Mouse (Mus musculus) T-helper 1 cell (primary cell): ENCODE results near the gene Per1.

Source experiments
- in situ Hi-C: fragments of 300-600 bp; cut with MboI, MseI; formaldehyde crosslinking; loops from one replicate; pipeline ENCODE4 v1.15.1; 2025; ENCODE audit warnings: high pct_unique_total_duplicates

Gene Per1

GRCm38 (mm10) chr11:69080102-69080854 is 14.7 kb upstream of the Per1 start:
- in situ Hi-C loops, result no loop called here

GRCm38 (mm10) chr11:69080855-69081222 is 14.2 kb upstream of the Per1 start:
- in situ Hi-C loops, result no loop called here

GRCm38 (mm10) chr11:69081613-69082012 is 13.4 kb upstream of the Per1 start:
- in situ Hi-C loops, result no loop called here

- in situ Hi-C loops, result no loop called here
Measured at GRCm38 (mm10) chr11:69085608-69086007, 9.4 kb upstream of the Per1 start.

- in situ Hi-C loops, result no loop called here
Measured at GRCm38 (mm10) chr11:69086390-69086789, 8.6 kb upstream of the Per1 start.

GRCm38 (mm10) chr11:69087082-69087481 is 7.9 kb upstream of the Per1 start:
- in situ Hi-C loops, result no loop called here

DNA sequence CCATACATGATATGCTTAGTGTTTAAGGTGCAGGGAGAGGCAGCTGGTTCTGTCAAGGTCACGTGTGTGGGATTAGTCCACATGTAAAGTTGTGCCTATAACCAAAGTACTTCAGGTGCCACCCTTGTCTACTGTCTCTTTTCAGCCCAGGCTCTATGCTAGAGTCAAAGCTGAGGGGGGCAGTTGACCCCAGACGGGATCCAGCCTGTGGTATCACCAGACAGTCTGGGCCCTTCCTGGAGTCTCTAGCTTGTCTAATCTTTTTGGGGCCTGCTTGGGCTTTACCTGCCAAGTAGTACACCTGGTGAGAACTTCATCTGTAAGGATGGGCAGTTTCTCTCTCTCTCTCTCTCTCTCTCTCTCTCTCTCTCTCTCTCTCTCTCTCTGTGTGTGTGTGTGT is 7.4 kb upstream of the Per1 start:
- in situ Hi-C loops, result no loop called here

GRCm38 (mm10) chr11:69088103-69088855 is 6.7 kb upstream of the Per1 start, which contains the start of gene Vamp2:
Vamp2 (plus strand) TSS chr11:69088490.
- in situ Hi-C loops, result no loop called here

GRCm38 (mm10) chr11:69088856-69089615 is 6.0 kb upstream of the Per1 start:
- in situ Hi-C loops, result no loop called here

- in situ Hi-C loops, result loop anchor here (10.0 kb wide), 2 partner anchors 655 to 895 kb away; partner anchors contain the start of genes Ctdnep1, Elp5 and Pik3r5
Measured at GRCm38 (mm10) chr11:69089616-69090290, 5.3 kb upstream of the Per1 start.

GRCm38 (mm10) chr11:69090367-69090766 is 4.7 kb upstream of the Per1 start:
- in situ Hi-C loops, result loop anchor here (10.0 kb wide), 2 partner anchors 656 to 894 kb away; partner anchors contain the start of genes Ctdnep1, Elp5 and Pik3r5

DNA sequence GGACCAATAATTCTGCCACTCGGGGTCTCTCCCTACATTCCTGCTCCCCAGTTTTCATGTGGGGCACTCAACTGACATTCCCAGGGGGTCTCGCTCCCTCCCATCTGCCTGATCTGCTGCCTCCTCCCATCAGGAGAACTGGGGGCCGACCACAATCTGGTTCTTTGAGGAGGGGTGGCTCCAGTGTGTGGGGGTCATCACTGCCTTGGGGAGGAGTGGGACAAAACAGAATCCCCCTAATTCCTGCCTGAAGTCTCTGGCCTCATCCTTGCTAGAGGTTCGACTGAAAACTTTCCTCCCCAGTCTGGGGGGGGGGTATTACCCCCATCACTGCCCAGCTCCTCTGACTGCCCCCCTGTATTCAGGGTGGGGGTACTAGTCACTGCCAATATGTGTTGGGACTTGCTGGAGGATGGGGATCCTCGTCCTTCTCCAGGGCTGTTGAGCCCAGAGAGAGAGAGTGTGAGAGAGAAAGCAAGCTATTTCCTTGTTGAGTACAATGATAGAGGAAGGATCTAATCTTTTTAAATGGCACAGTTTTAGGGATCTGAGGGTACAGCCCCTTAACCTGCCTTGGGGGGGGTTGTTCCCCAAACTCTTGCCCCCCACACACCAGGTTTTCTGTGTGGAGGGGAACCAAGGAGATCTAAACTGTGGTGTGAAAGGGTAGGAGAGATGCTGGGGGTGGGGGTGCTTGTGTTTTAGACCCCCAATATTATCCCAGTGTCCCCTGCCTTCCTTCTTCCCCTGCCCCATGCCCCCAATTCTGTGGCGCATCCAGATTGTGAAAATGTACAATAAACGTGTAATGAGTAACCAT is 3.2 kb upstream of the Per1 start:
- in situ Hi-C loops, result loop anchor here (10.0 kb wide), 2 partner anchors 657 to 893 kb away; partner anchors contain the start of genes Ctdnep1, Elp5 and Pik3r5

DNA sequence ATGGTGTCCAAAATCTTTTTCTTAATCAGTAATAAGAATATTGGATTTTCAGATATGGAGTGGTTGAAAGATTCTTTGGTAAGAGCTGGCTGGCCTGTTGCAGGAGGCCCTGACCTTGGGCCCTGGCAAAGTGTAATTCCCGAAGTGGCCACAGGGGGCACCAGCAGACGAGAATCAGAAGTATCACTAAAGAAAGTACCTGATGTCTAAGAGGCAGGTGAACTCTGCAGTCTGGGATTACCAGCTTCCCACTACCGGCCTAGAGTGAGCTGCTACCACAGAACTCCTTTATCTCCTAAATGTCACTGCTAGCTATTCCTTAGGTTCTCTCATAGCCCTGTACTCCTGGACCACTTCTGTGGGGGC is 2.6 kb upstream of the Per1 start:
- in situ Hi-C loops, result loop anchor here (10.0 kb wide), 2 partner anchors 658 to 892 kb away; partner anchors contain the start of genes Ctdnep1, Elp5 and Pik3r5

- in situ Hi-C loops, result loop anchor here (10.0 kb wide), 2 partner anchors 658 to 892 kb away; partner anchors contain the start of genes Ctdnep1, Elp5 and Pik3r5
Measured at GRCm38 (mm10) chr11:69092871-69093270, 2.1 kb upstream of the Per1 start.

DNA sequence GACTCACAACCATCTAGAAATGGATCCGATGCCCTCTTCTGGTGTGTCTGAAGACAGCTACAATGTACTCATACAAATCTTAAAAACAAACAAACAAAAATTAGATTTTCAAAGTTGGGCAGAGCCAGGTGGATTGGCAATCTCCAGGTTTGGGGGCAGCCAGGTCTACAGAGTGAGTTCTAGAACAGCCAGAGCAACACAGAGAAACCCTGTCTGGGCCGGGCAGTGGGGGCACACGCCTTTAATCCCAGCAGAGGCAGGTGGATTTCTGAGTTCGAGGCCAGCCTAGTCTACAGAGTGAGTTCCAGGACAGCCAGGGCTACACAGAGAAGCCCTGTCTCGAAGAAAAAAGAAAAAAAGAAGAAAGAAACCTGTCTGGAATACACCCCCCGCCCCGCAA is 1.2 kb upstream of the Per1 start:
- in situ Hi-C loops, result loop anchor here (10.0 kb wide), 2 partner anchors 659 to 891 kb away; partner anchors contain the start of genes Ctdnep1, Elp5 and Pik3r5

DNA sequence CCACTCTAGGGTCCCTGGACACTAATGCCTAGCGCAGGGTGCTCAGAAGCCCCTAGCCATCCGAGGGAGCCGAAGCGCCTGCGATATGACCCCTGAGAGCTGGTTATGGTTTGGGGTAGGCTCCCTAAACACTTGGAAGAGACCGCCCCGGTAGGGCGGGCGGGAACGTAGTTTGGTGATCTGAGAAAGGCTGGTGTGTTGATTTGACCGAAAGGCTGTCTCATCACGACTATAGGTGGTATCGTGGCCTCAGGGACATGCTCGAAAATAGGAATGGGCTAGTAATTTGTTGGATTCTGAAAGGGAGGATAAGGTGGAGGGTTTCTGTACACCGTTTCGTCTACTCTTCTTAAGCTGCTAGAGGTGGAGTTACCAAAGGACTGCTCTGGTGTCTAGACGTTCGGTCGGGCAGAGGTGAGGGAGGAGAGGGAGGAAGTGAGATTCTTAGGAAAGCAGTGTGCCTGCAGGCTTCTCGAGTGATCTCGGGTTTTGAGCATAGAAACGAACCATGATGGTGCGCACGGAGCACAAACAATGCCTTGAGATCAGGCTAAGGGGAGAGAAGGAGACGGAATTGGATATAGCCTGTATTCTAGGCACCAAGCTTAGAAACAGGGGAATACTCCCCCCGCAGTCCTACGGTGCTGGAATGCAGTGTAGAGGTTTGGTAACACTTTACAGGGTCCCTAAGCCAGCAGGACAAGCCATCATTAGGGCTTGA is 654 bp downstream of the Per1 start:
- in situ Hi-C loops, result loop anchor here (10.0 kb wide), 2 partner anchors 661 to 889 kb away; partner anchors contain the start of genes Ctdnep1, Elp5 and Pik3r5

DNA sequence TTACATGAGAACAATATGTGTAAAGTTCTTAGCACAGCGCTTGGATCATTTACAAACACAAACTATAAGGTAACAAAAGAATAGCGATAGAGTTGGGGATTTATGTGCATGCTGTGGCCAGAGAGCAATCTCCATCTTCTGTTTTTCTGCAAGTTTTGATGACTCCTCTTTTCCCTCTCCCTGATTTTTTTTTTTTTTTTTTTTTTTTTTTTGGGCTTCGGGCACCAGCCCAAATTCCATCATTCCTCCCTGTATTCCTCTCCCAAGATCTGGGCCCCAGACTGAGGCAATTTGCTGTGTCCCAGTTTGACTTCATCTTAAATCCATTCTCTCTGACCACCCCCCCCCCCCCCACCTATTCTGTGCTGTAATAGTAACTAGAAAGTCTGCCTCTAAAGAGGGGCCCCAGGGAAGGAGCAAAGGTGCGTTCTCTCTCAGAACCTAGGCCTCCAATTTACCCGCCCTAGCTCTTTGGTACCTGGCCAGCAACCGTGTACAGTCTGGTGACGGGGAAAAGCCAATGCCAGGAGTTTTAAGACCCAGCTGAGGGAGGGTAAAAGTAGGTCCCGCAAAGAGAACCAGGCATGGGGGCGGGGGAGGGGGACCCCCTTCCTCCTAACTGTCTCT is 1.5 kb downstream of the Per1 start:
- in situ Hi-C loops, result loop anchor here (10.0 kb wide), 2 partner anchors 662 to 888 kb away; partner anchors contain the start of genes Ctdnep1, Elp5 and Pik3r5

GRCm38 (mm10) chr11:69096987-69097900 is 2.2 kb downstream of the Per1 start:
- in situ Hi-C loops, result loop anchor here (10.0 kb wide), 2 partner anchors 662 to 888 kb away; partner anchors contain the start of genes Ctdnep1, Elp5 and Pik3r5
